Mouse (Mus musculus) splenic B cell, adult 2 months (primary cell): ENCODE measurements around the gene Gm27027.

Experiments
- DNase-seq: peaks from one replicate; pipeline ENCODE4 v3.0.0-alpha.2; 2011; ENCODE audit warnings: low read depth, low spot score
- H3K27me3 ChIP-seq: 2 replicates; pipeline ENCODE4 v1.6.1; 2012; ENCODE audit warnings: mild to moderate bottlenecking, low read length, moderate library complexity, mixed read lengths; ENCODE audit not compliant: control insufficient read depth, poor library complexity, insufficient read depth, severe bottlenecking
- H3K36me3 ChIP-seq: 2 replicates; pipeline ENCODE4 v1.6.1; 2012; ENCODE audit warnings: mild to moderate bottlenecking, low read length, moderate library complexity, mixed read lengths; ENCODE audit not compliant: control insufficient read depth, poor library complexity, insufficient read depth, severe bottlenecking

Gm27027 gene

GRCm38 (mm10) chr2:93927701-93928437 is 68.3 kb downstream of the Gm27027 start:
- Histone ChIP-seq H3K27me3 (no peaks in the 10 kb centered on the region), H3K36me3 (no peaks in the 10 kb centered on the region)
- DNase-seq, result no peak

- Histone ChIP-seq H3K36me3 (no peaks in the 10 kb centered on the region), H3K27me3 (no peaks in the 10 kb centered on the region)
- no peak for DNase-seq
Observed at GRCm38 (mm10) chr2:93926141-93926540, 70.0 kb downstream of the Gm27027 start.

DNA sequence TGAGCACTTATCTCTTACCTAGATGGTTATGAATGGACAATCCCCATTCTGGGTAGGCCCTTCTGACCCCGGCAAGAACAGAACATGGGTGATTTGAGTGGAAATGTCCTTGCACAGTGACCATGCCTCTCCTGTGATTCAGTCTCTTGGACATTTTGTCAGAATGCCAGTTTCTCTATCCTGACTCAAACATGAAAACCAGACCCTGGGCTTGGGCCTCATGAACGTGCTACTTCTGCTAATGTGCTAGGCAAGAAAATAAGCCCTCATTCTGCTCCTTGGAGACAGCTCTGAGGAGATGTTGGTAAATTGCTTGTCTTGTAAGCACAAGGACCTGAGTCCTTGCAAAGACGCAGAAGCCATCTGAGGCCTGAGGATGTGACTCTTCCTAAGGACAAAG is 77.1 kb downstream of the Gm27027 start:
- DNase-seq, result no peak
- Histone ChIP-seq H3K36me3 (no peaks in the 10 kb centered on the region), H3K27me3 (no peaks in the 10 kb centered on the region)

DNA sequence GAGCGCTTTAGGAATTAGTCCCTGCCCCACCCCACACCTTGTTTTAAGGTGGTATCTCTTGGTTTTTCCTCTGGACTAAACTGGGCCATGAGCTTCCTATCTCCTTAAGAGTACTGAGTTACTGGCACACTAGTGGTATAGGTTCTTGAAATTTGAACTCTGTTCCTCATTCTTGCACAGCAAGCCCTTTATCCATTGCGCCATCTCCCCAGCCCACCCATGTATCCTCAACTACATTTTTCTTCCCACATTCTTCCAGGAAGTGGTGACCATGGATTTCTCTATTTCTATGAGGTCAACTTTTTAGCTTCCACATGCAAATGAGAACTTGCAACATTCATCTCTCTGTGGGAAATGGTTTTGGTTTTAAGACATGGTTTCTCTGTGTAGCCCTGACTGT is 82.6 kb downstream of the Gm27027 start:
- no peak for DNase-seq
- H3K27me3 ChIP-seq, result no peaks in the 10 kb centered on the region
- H3K36me3 ChIP-seq, result no peaks in the 10 kb centered on the region

DNA sequence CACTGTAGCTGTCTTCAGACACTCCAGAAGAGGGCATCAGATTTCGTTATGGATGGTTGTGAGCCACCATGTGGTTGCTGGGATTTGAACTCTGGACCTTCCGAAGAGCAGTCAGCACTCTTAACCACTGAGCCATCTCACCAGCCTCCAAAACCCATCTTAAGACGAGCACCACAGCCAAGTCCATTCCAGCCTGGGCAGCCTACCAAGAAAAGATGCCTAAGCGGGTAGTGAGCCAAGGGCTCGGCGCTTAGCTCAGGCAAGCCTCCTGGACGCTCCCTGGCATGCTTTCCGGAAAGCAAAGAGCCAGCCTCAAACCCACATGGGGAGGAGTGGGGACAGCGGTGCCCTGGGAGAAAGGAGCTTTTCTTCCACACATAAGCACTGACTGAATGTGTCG is 84.2 kb downstream of the Gm27027 start:
- DNase-seq, result no peak

DNA sequence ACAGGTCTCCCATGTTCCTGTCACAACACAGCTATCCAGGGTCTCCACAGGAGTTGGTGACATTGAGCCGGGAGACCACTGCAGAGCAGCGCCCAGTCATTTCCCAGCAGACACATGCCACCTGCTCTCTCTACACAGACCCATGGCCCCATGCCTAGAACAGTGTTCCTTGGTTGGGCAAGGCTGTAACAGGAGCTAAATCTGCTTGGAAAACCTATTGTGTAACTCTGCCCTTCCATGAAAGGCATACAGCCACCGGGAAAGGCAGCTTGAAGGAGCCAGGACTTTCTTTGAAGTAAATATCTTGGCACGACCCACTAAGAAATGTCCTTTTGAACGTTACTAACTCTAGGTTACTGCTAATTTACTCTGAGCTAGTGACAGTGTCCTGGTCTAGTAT is 86.4 kb downstream of the Gm27027 start:
- no peaks in the 10 kb centered on the region for H3K36me3 ChIP-seq
- DNase-seq, result no peak

More for the DNA sequence above, 84.2 kb downstream of the Gm27027 start:
- no peaks in the 10 kb centered on the region for H3K36me3 ChIP-seq
- H3K27me3 ChIP-seq, result no peaks in the 10 kb centered on the region

DNA sequence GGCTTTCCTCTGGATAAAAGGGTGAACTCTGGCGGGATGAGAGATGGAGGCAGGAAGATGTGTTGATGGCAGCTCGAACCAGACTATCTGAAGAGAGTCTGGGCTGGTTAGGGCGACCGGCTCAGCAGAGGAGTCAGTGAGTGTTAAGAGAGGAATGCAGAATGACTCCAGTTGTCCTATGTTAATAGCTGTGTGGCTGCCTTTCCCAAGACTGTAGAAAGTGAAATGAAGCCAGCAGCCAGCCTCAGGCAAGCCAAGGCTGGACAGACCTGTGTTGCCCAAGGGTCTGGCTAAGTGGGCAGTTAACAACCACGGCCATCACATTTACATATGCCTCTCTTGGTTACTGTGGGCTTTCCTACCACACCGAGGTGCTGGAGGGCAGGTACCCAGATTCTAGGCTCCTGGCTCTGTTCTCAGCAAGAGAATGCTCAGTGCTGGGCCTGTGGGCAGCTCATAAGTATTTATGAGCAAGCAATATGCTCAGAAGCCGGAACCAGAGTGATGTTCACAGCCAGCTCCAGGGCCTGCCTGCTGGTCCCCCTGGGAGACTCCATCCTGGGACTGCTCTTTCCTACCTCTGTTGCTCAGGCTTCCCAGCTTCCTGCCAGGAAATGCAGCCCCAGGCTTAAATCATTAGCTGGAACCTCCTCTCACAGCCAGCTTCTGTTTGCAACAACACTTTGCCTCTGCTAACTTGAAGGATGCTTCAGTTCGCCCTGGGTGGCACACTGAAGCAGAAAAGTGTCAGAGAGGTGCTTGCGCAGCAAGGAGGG is 88.4 kb downstream of the Gm27027 start:
- DNase-seq, result no peak

More for the DNA sequence above, 86.4 kb downstream of the Gm27027 start:
- H3K27me3 ChIP-seq, result no peaks in the 10 kb centered on the region

More for the DNA sequence above, 88.4 kb downstream of the Gm27027 start:
- Histone ChIP-seq H3K36me3 (no peaks in the 10 kb centered on the region), H3K27me3 (no peaks in the 10 kb centered on the region)
